In genomic region chr4:141573359-141573966, GRCm38 (mm10) we compare ENCODE assay signal across 9 mouse cellular contexts. TPM values are rescaled to one million over a fixed set of nuclear protein-coding genes. Genes with fewer than 3 reads are reported as not detected.
DNase-seq lines count a peak whose midpoint lies in the region; ATAC-seq and TF ChIP-seq lines count a peak whose summit lies in the region.
"Had no signal": no experiment of that assay in that cellular context is flagged by ENCODE, and none has a peak within 500 bp of the region (broad histone marks: within the 10 kb centered on the region; RNA-seq: fewer than 3 reads in every experiment).

No protein-coding gene starts in this region.

- H3K9ac ChIP-seq in limb, embryonic 12.5 days (replicated peaks) = no peak overlapping the region
- H3K9ac ChIP-seq in embryonic facial prominence, embryonic 15.5 days = no peak overlapping the region
- H3K9ac ChIP-seq: hindbrain, embryonic 15.5 days had no signal

- no peak for DNase-seq in limb, embryonic 10.5 days (ENCODE audit: low spot score)
- peak; percentile 76 to 90 for DNase-seq in kidney, postnatal 25 days
- no peak for DNase-seq in left cerebral cortex, postnatal 14 days (ENCODE audit: low spot score in 2 of 2)
- no peak for DNase-seq in thymus, postnatal 4 days
- DNase-seq in right cerebral cortex, postnatal 36 days (ENCODE audit: low spot score in 2 of 2) = no peak

- no peak for ATAC-seq in limb, embryonic 12.5 days (ENCODE audit: insufficient number of reproducible peaks, insufficient read depth, low FRiP score, low TSS enrichment, low read depth)
- ATAC-seq in embryonic facial prominence, embryonic 15.5 days (ENCODE audit: insufficient number of reproducible peaks, low FRiP score, low TSS enrichment, low read depth) = no peak

- no peaks in the 10 kb centered on the region for H3K27me3 ChIP-seq in limb, embryonic 12.5 days
- H3K27me3 ChIP-seq in limb, embryonic 10.5 days (ENCODE audit: low read depth, poor library complexity, severe bottlenecking) = no peaks in the 10 kb centered on the region
- H3K27me3 ChIP-seq in embryonic facial prominence, embryonic 15.5 days = no peaks in the 10 kb centered on the region
- no peaks in the 10 kb centered on the region for H3K27me3 ChIP-seq in small intestine, adult 2 months (ENCODE audit: control insufficient read depth, insufficient read depth, low read length)
- H3K27me3 ChIP-seq: hindbrain, embryonic 15.5 days had no signal

- intact Hi-C loops in left cerebral cortex, postnatal 14 days (cut with DNase I) = no loop called here

- 57% methylated on average over 6 of the region's 6 CpGs for WGBS in limb, embryonic 12.5 days
- 74% methylated on average over 6 of the region's 6 CpGs for WGBS in limb, embryonic 10.5 days
- 55% methylated on average over 6 of the region's 6 CpGs for WGBS in embryonic facial prominence, embryonic 15.5 days
- WGBS in small intestine, adult 2 months = 25% methylated on average over 6 of the region's 6 CpGs

- H3K4me3 ChIP-seq in limb, embryonic 12.5 days (replicated peaks) = no peak overlapping the region
- no peak overlapping the region for H3K4me3 ChIP-seq in limb, embryonic 10.5 days
- H3K4me3 ChIP-seq in embryonic facial prominence, embryonic 15.5 days (replicated peaks) = no peak overlapping the region
- H3K4me3 ChIP-seq in small intestine, adult 2 months (ENCODE audit: low read depth, low read length) = no peak overlapping the region
- H3K4me3 ChIP-seq: hindbrain, embryonic 15.5 days had no signal

- peaks cover 24% of the 10 kb centered on the region for H3K36me3 ChIP-seq in limb, embryonic 12.5 days
- peaks cover 24% of the 10 kb centered on the region for H3K36me3 ChIP-seq in limb, embryonic 10.5 days
- peaks cover 15% of the 10 kb centered on the region for H3K36me3 ChIP-seq in embryonic facial prominence, embryonic 15.5 days
- H3K36me3 ChIP-seq in small intestine, adult 2 months (ENCODE audit: control insufficient read depth, insufficient read depth, low read length) = peaks cover 18% of the 10 kb centered on the region

- peak; percentile 8; the same call in 1 of the 2 replicates for TF ChIP-seq CTCF in small intestine, adult 2 months (IDR thresholded peaks at IDR 0.05; ENCODE audit: extremely low read depth, insufficient read length, insufficient replicate concordance, low read depth, low read length)

- no peaks in the 10 kb centered on the region for H3K9me3 ChIP-seq in limb, embryonic 12.5 days
- H3K9me3 ChIP-seq in limb, embryonic 10.5 days (replicated peaks) = no peaks in the 10 kb centered on the region
- H3K9me3 ChIP-seq in embryonic facial prominence, embryonic 15.5 days (replicated peaks) = no peaks in the 10 kb centered on the region
- H3K9me3 ChIP-seq: hindbrain, embryonic 15.5 days had no signal

- H3K4me2 ChIP-seq in limb, embryonic 12.5 days = no peak overlapping the region
- H3K4me2 ChIP-seq in embryonic facial prominence, embryonic 15.5 days (replicated peaks) = no peak overlapping the region
- H3K4me2 ChIP-seq: hindbrain, embryonic 15.5 days had no signal

- peak overlapping the region; percentile 0; the same call in 1 of the 2 replicates for H3K27ac ChIP-seq in limb, embryonic 12.5 days
- H3K27ac ChIP-seq in limb, embryonic 10.5 days = no peak overlapping the region
- H3K27ac ChIP-seq in embryonic facial prominence, embryonic 15.5 days (replicated peaks) = 0 out of 2 replicates have a peak overlapping the region, but pooled peaks have one; percentile 41
- peak overlapping the region; percentile 80 for H3K27ac ChIP-seq in small intestine, adult 2 months (ENCODE audit: insufficient read depth, low read depth, low read length)
- H3K27ac ChIP-seq: hindbrain, embryonic 15.5 days had no signal

- TF ChIP-seq POLR2A in small intestine, adult 2 months (IDR thresholded peaks at IDR 0.05; ENCODE audit: low read depth, low read length) = no peak

- peaks cover 9% of the 10 kb centered on the region for H3K4me1 ChIP-seq in limb, embryonic 12.5 days (replicated peaks)
- peaks cover 9% of the 10 kb centered on the region for H3K4me1 ChIP-seq in limb, embryonic 10.5 days
- H3K4me1 ChIP-seq in embryonic facial prominence, embryonic 15.5 days = peaks cover 5% of the 10 kb centered on the region
- peaks cover 44% of the 10 kb centered on the region for H3K4me1 ChIP-seq in small intestine, adult 2 months (ENCODE audit: control insufficient read depth, insufficient read depth, insufficient read length, low read length)
- H3K4me1 ChIP-seq: hindbrain, embryonic 15.5 days had no signal

RNA-seq across cellular contexts. Expression of gene Fblim1, which starts 32.4 kb away (rescaled TPM):
- 65.4 and 78.9 TPM in 2 replicates for polyA plus RNA-seq in limb, embryonic 12.5 days (2016; fragmentation: Nextera tagmentation; extraction: Ambion mirVana)
- polyA plus RNA-seq in limb, embryonic 10.5 days (2016; fragmentation: Nextera tagmentation; extraction: Ambion mirVana) = 58.6 and 77.7 TPM in 2 replicates
- 30.8 and 32.3 TPM in 2 replicates for polyA plus RNA-seq in embryonic facial prominence, embryonic 15.5 days (2015; fragmentation: Nextera tagmentation; extraction: Ambion mirVana)
- polyA plus RNA-seq in small intestine, adult 2 months (2012; rRNA removed) = 55.3 and 108 TPM in 2 replicates
- total RNA-seq in left cerebral cortex, postnatal 14 days (2021) = 1 to 10 TPM; 1.2 to 1.3 TPM

RNA-seq across cellular contexts. Expression of gene Spen, which starts 35.1 kb away (rescaled TPM):
- polyA plus RNA-seq in limb, embryonic 12.5 days (2016; fragmentation: Nextera tagmentation; extraction: Ambion mirVana) = 14.1 and 16.6 TPM in 2 replicates
- 11.5 TPM in 2 replicates for polyA plus RNA-seq in limb, embryonic 10.5 days (2016; fragmentation: Nextera tagmentation; extraction: Ambion mirVana)
- polyA plus RNA-seq in embryonic facial prominence, embryonic 15.5 days (2015; fragmentation: Nextera tagmentation; extraction: Ambion mirVana) = 10.8 and 10.9 TPM in 2 replicates
- 30.8 and 56.0 TPM in 2 replicates for polyA plus RNA-seq in small intestine, adult 2 months (2012; rRNA removed)
- 10 to 100 TPM; 49.5 to 58.6 TPM for total RNA-seq in left cerebral cortex, postnatal 14 days (2021)

RNA-seq across cellular contexts. Expression of gene Tmem82, which starts 45.0 kb away (rescaled TPM):
- 0.80 and 0.87 TPM in 2 replicates for polyA plus RNA-seq in limb, embryonic 12.5 days (2016; fragmentation: Nextera tagmentation; extraction: Ambion mirVana)
- polyA plus RNA-seq in limb, embryonic 10.5 days (2016; fragmentation: Nextera tagmentation; extraction: Ambion mirVana) = 1.1 and 1.6 TPM in 2 replicates
- 0.48 and 0.62 TPM in 2 replicates for polyA plus RNA-seq in embryonic facial prominence, embryonic 15.5 days (2015; fragmentation: Nextera tagmentation; extraction: Ambion mirVana)
- 46.5 and 61.9 TPM in 2 replicates for polyA plus RNA-seq in small intestine, adult 2 months (2012; rRNA removed)
- under 1 TPM; 0.76 to 0.97 TPM for total RNA-seq in left cerebral cortex, postnatal 14 days (2021)

RNA-seq across cellular contexts. Expression of gene Slc25a34, which starts 50.2 kb away (rescaled TPM):
- not detected in 2 replicates for polyA plus RNA-seq in limb, embryonic 12.5 days (2016; fragmentation: Nextera tagmentation; extraction: Ambion mirVana)
- polyA plus RNA-seq in limb, embryonic 10.5 days (2016; fragmentation: Nextera tagmentation; extraction: Ambion mirVana) = 0.05 TPM in 1 of 2 replicates, not detected in the other
- polyA plus RNA-seq in embryonic facial prominence, embryonic 15.5 days (2015; fragmentation: Nextera tagmentation; extraction: Ambion mirVana) = 0.05 TPM in 1 of 2 replicates, not detected in the other
- 11.2 and 25.3 TPM in 2 replicates for polyA plus RNA-seq in small intestine, adult 2 months (2012; rRNA removed)
- total RNA-seq in left cerebral cortex, postnatal 14 days (2021) = 1 to 10 TPM; 2.7 to 2.9 TPM

Comparison
In these comparisons a context has a peak if more than half of its experiments do, and no peak if none do; other contexts are left out.
1. DNase-seq: peak in kidney, postnatal 25 days (2 of 2); none in limb, embryonic 10.5 days (single experiment), left cerebral cortex, postnatal 14 days (0 of 2), thymus, postnatal 4 days (single experiment) and right cerebral cortex, postnatal 36 days (0 of 2).
2. RNA of gene Tmem82, which starts 45.0 kb away (polyA plus RNA-seq): 46.5 to 61.9 TPM in small intestine, adult 2 months; 1.1 to 1.6 TPM in limb, embryonic 10.5 days, 0.80 to 0.87 TPM in limb, embryonic 12.5 days and 0.48 to 0.62 TPM in embryonic facial prominence, embryonic 15.5 days; every median in the first group is over 10 times any median in the second.